Comparison of ENCODE assay signal across 18 mouse cellular contexts in genomic region chr1:165365057-165365456, GRCm38 (mm10).
DNase-seq lines count a peak whose midpoint lies in the region; ATAC-seq and TF ChIP-seq lines count a peak whose summit lies in the region.
"Had no signal": no experiment of that assay in that cellular context is flagged by ENCODE, and none has a peak within 500 bp of the region (broad histone marks: within the 10 kb centered on the region; RNA-seq: fewer than 3 reads in every experiment).

No protein-coding gene starts in this region.

- 93% methylated on average over 3 of the region's 3 CpGs for WGBS in forebrain, embryonic 11.5 days

- H3K9ac ChIP-seq in forebrain, embryonic 11.5 days (ENCODE audit: low read length) = no peak overlapping the region
- H3K9ac ChIP-seq: embryonic facial prominence, embryonic 15.5 days; forebrain, embryonic 13.5 days; heart, embryonic 12.5 days; liver, embryonic 13.5 days; midbrain, embryonic 12.5 days had no signal

- no peaks in the 10 kb centered on the region for H3K36me3 ChIP-seq in forebrain, embryonic 11.5 days (ENCODE audit: control insufficient read depth, insufficient read depth, low read length)
- H3K36me3 ChIP-seq: embryonic facial prominence, embryonic 15.5 days; midbrain, embryonic 12.5 days had no signal

- in situ Hi-C loops in Patski (cut with MboI; ENCODE audit: low pct_unique_long_range_greater_than_20kb) = no loop called here

- POLR2A ChIA-PET in Patski (lab: Charles Lee) = no interaction called here

- no peak overlapping the region for H3K4me3 ChIP-seq in layer of hippocampus, adult 2 months
- no peak overlapping the region for H3K4me3 ChIP-seq in forebrain, embryonic 11.5 days (ENCODE audit: low read depth, low read length)
- H3K4me3 ChIP-seq: embryonic facial prominence, embryonic 15.5 days; forebrain, embryonic 13.5 days; heart, embryonic 12.5 days; liver, embryonic 13.5 days; midbrain, embryonic 12.5 days had no signal

- peak; percentile 51 for TF ChIP-seq CTCF in layer of hippocampus, adult 2 months (conservative IDR thresholded peaks at IDR 0.05)
- TF ChIP-seq CTCF in Patski (IDR thresholded peaks at IDR 0.05) = peak; percentile 39

- CTCF ChIA-PET in Patski (lab: Charles Lee) = no interaction called here

- H3K27ac ChIP-seq in layer of hippocampus, adult 2 months = no peak overlapping the region
- H3K27ac ChIP-seq in forebrain, embryonic 11.5 days (ENCODE audit: low read depth, low read length) = no peak overlapping the region
- H3K27ac ChIP-seq: embryonic facial prominence, embryonic 15.5 days; forebrain, embryonic 13.5 days; liver, embryonic 13.5 days; midbrain, embryonic 12.5 days had no signal

- ATAC-seq in Patski = no peak
- peak; percentile 47; the same call in 1 of the 2 replicates for ATAC-seq in megakaryocyte, adult 5-6 weeks (ENCODE audit: poor library complexity, severe bottlenecking)
- ATAC-seq in forebrain, embryonic 11.5 days (replicated peaks; ENCODE audit: low FRiP score) = no peak
- ATAC-seq: forebrain, embryonic 13.5 days had no signal

- no peak for DNase-seq in layer of hippocampus, adult 2 months (ENCODE audit: low spot score in 2 of 2)
- no peak for DNase-seq in layer of hippocampus, adult 9-11 months
- DNase-seq in A20 (ENCODE audit: low read depth, low spot score) = peak; percentile 22
- no peak for DNase-seq in Patski (ENCODE audit: low read depth, low spot score)
- DNase-seq in cerebellum, postnatal 4 days (ENCODE audit: low spot score in 2 of 2) = no peak
- DNase-seq in forebrain, embryonic 11.5 days (ENCODE audit: low spot score) = no peak
- DNase-seq: cerebellum, postnatal 10 days; embryo, embryonic 11 days; kidney, adult 9 months; layer of hippocampus, postnatal 36 days; liver, embryonic 13.5 days; lung, postnatal 36 days; thymus, adult 2 months had no signal

- no peak overlapping the region for H3K4me2 ChIP-seq in forebrain, embryonic 11.5 days (ENCODE audit: low read depth, low read length, severe bottlenecking)
- H3K4me2 ChIP-seq: embryonic facial prominence, embryonic 15.5 days; forebrain, embryonic 13.5 days; heart, embryonic 12.5 days; liver, embryonic 13.5 days; midbrain, embryonic 12.5 days had no signal

- H3K27me3 ChIP-seq in Patski = no peaks in the 10 kb centered on the region
- no peaks in the 10 kb centered on the region for H3K27me3 ChIP-seq in forebrain, embryonic 11.5 days (ENCODE audit: control insufficient read depth, insufficient read depth, low read length)
- H3K27me3 ChIP-seq: embryonic facial prominence, embryonic 15.5 days; forebrain, embryonic 13.5 days; heart, embryonic 12.5 days; liver, embryonic 13.5 days; midbrain, embryonic 12.5 days had no signal

- no peaks in the 10 kb centered on the region for H3K9me3 ChIP-seq in forebrain, embryonic 11.5 days (ENCODE audit: control insufficient read depth, low read length)
- H3K9me3 ChIP-seq: embryonic facial prominence, embryonic 15.5 days; forebrain, embryonic 13.5 days; heart, embryonic 12.5 days; liver, embryonic 13.5 days; midbrain, embryonic 12.5 days had no signal

- no peaks in the 10 kb centered on the region for H3K4me1 ChIP-seq in forebrain, embryonic 11.5 days (replicated peaks; ENCODE audit: control insufficient read depth, insufficient read depth, low read length)
- H3K4me1 ChIP-seq: embryonic facial prominence, embryonic 15.5 days; forebrain, embryonic 13.5 days; heart, embryonic 12.5 days; liver, embryonic 13.5 days; midbrain, embryonic 12.5 days had no signal
